Mouse (Mus musculus) hindbrain, embryonic 16.5 days (tissue): Measurements from ENCODE around the gene Mto1. TPM values are rescaled to one million over a fixed set of nuclear protein-coding genes. Genes with fewer than 3 reads are reported as not detected.
"Not testable (repeated sequence)": the region's sequence is repeated elsewhere in the genome, so short reads cannot be mapped to it uniquely, and the experiment has no call there.

ENCODE experiments used
- ATAC-seq: fragments of 200-750 bp; cut with Nextera tagmentation; 2 replicates; pipeline ENCODE4 v1.8.0; 2017; ENCODE audit warnings: moderate TSS enrichment, moderate library complexity
- H3K27ac ChIP-seq: fragments of 300-500 bp; sonication (generic); 2 replicates; pipeline ENCODE4 v1.5.1; 2014; ENCODE audit warnings: low read depth, mild to moderate bottlenecking, control low read depth, low read length, moderate library complexity
- H3K27me3 ChIP-seq: fragments of 300-500 bp; sonication (generic); replicated peaks from 2 replicates; pipeline ENCODE4 v1.6.1; 2014; ENCODE audit warnings: low read length; ENCODE audit not compliant: control insufficient read depth, insufficient read depth
- H3K36me3 ChIP-seq: fragments of 300-500 bp; sonication (generic); 2 replicates; pipeline ENCODE4 v1.6.1; 2014; ENCODE audit warnings: mild to moderate bottlenecking, low read length, moderate library complexity, mixed read lengths; ENCODE audit not compliant: control insufficient read depth, insufficient read depth
- H3K4me1 ChIP-seq: fragments of 300-500 bp; sonication (generic); 2 replicates; pipeline ENCODE4 v1.6.1; 2014; ENCODE audit warnings: low read depth, low read length; ENCODE audit not compliant: control insufficient read depth, insufficient read depth
- H3K4me2 ChIP-seq: fragments of 300-500 bp; sonication (generic); 2 replicates; pipeline ENCODE4 v1.6.1; 2014; ENCODE audit warnings: mild to moderate bottlenecking, low read length, control low read depth, moderate library complexity
- H3K4me3 ChIP-seq: fragments of 300-500 bp; sonication (generic); 2 replicates; pipeline ENCODE4 v1.5.1; 2014; ENCODE audit warnings: mild to moderate bottlenecking, low read length, control low read depth, moderate library complexity
- H3K9ac ChIP-seq: fragments of 300-500 bp; sonication (generic); 2 replicates; pipeline ENCODE4 v1.6.1; 2014; ENCODE audit warnings: low read depth, mild to moderate bottlenecking, control low read depth, low read length, moderate library complexity
- H3K9me3 ChIP-seq: fragments of 300-500 bp; sonication (generic); 2 replicates; pipeline ENCODE4 v1.6.1; 2014; ENCODE audit warnings: mild to moderate bottlenecking, low read length, moderate library complexity; ENCODE audit not compliant: control insufficient read depth
- WGBS: fragments of 180-500 bp; shearing (Covaris S2); extraction: QIAGEN DNeasy Blood & Tissue Kit; methylation state at CpG from one replicate; pipeline ENCODE4 v1.1.7; 2014; 5-methylcytosine and 5-hydroxymethylcytosine counted together
- polyA plus RNA-seq: library from polyadenylated mRNA; unstranded; fragments of >200 nt; fragmentation: Nextera tagmentation; extraction: Ambion mirVana; gene quantifications from 2 replicates; pipeline ENCODE4 v1.2.1, GENCODE M21; 2015

The Mto1 gene
- polyA plus RNA-seq, 1 experiment from 2014 or later, result 30.0 TPM

GRCm38 (mm10) chr9:78508106-78508786 is 60.2 kb downstream of the Mto1 start:
- H3K27me3 ChIP-seq, result no peaks in the 10 kb centered on the region
- no peak overlapping the region for H3K4me2 ChIP-seq
- no peak overlapping the region for H3K9ac ChIP-seq
- H3K4me1 ChIP-seq, result peaks cover 11% of the 10 kb centered on the region
- H3K36me3 ChIP-seq, result no peaks in the 10 kb centered on the region; the same call in 1 of the 2 replicates
- WGBS, result 93% methylated on average over 16 of the region's 16 CpGs
- H3K9me3 ChIP-seq, result no peaks in the 10 kb centered on the region
- ATAC-seq, result no peak
- H3K27ac ChIP-seq, result no peak overlapping the region
- H3K4me3 ChIP-seq, result no peak overlapping the region

- Histone ChIP-seq H3K9me3 (no peaks in the 10 kb centered on the region), H3K4me2 (no peak overlapping the region), H3K36me3 (no peaks in the 10 kb centered on the region; the same call in 1 of the 2 replicates), H3K27me3 (no peaks in the 10 kb centered on the region), H3K27ac (no peak overlapping the region), H3K4me3 (no peak overlapping the region), H3K9ac (no peak overlapping the region), H3K4me1 (no peaks in the 10 kb centered on the region)
- 95% methylated on average over 5 of the region's 5 CpGs for WGBS
- ATAC-seq, result no peak
Measured at GRCm38 (mm10) chr9:78511705-78512104, 63.7 kb downstream of the Mto1 start.

GRCm38 (mm10) chr9:78513776-78514500 is 65.9 kb downstream of the Mto1 start:
- WGBS, result 83% methylated on average over 6 of the region's 6 CpGs
- no peaks in the 10 kb centered on the region for H3K9me3 ChIP-seq

GRCm38 (mm10) chr9:78514681-78515080 is 66.7 kb downstream of the Mto1 start:
- H3K4me1 ChIP-seq, result no peaks in the 10 kb centered on the region; the same call in 1 of the 2 replicates
- 79% methylated on average over 4 of the region's 4 CpGs for WGBS

More at GRCm38 (mm10) chr9:78513776-78514500, 65.9 kb downstream of the Mto1 start:
- Histone ChIP-seq H3K4me1 (no peaks in the 10 kb centered on the region), H3K4me2 (no peak overlapping the region), H3K36me3 (no peaks in the 10 kb centered on the region; the same call in 1 of the 2 replicates), H3K27me3 (no peaks in the 10 kb centered on the region), H3K4me3 (no peak overlapping the region), H3K27ac (no peak overlapping the region), H3K9ac (no peak overlapping the region)
- ATAC-seq, result no peak

GRCm38 (mm10) chr9:78516125-78516524 is 68.1 kb downstream of the Mto1 start:
- Histone ChIP-seq H3K4me1 (peaks cover 7% of the 10 kb centered on the region), H3K27ac (no peak overlapping the region), H3K9ac (no peak overlapping the region), H3K9me3 (no peaks in the 10 kb centered on the region), H3K4me3 (no peak overlapping the region), H3K36me3 (no peaks in the 10 kb centered on the region), H3K4me2 (no peak overlapping the region), H3K27me3 (no peaks in the 10 kb centered on the region)
- WGBS, result 75% methylated on average over 3 of the region's 3 CpGs
- ATAC-seq, result no peak

More at GRCm38 (mm10) chr9:78514681-78515080, 66.7 kb downstream of the Mto1 start:
- Histone ChIP-seq H3K9ac (no peak overlapping the region), H3K4me3 (no peak overlapping the region), H3K4me2 (no peak overlapping the region), H3K36me3 (no peaks in the 10 kb centered on the region), H3K27ac (no peak overlapping the region), H3K9me3 (no peaks in the 10 kb centered on the region), H3K27me3 (no peaks in the 10 kb centered on the region)
- no peak for ATAC-seq

- not testable (repeated sequence) for H3K27ac ChIP-seq
- WGBS, result 68% methylated on average over 3 of the region's 3 CpGs
Measured at GRCm38 (mm10) chr9:78517237-78517636, 69.2 kb downstream of the Mto1 start.

GRCm38 (mm10) chr9:78520127-78520779 is 72.2 kb downstream of the Mto1 start:
- Histone ChIP-seq H3K4me3 (peak overlapping the region; percentile 53), H3K4me2 (peak overlapping the region; percentile 88), H3K27ac (peak overlapping the region; percentile 79), H3K27me3 (no peaks in the 10 kb centered on the region), H3K9me3 (no peaks in the 10 kb centered on the region), H3K36me3 (no peaks in the 10 kb centered on the region), H3K9ac (peak overlapping the region; percentile 70), H3K4me1 (peaks cover 7% of the 10 kb centered on the region)
- ATAC-seq, result peak; percentile 77
- 7% methylated on average over 15 of the region's 15 CpGs for WGBS

More at GRCm38 (mm10) chr9:78517237-78517636, 69.2 kb downstream of the Mto1 start:
- not testable (repeated sequence) for H3K9ac ChIP-seq, H3K4me1 ChIP-seq, H3K4me3 ChIP-seq, H3K9me3 ChIP-seq, H3K36me3 ChIP-seq, H3K4me2 ChIP-seq, ATAC-seq, H3K27me3 ChIP-seq

GRCm38 (mm10) chr9:78520780-78521601 is 73.0 kb downstream of the Mto1 start:
- H3K4me1 ChIP-seq, result peaks cover 7% of the 10 kb centered on the region
- no peaks in the 10 kb centered on the region for H3K9me3 ChIP-seq
- peak overlapping the region; percentile 53 for H3K4me3 ChIP-seq
- 2% methylated on average over 40 of the region's 40 CpGs for WGBS
- peak; percentile 69 for ATAC-seq
- no peaks in the 10 kb centered on the region for H3K27me3 ChIP-seq
- H3K27ac ChIP-seq, result peak overlapping the region; percentile 79
- H3K4me2 ChIP-seq, result peak overlapping the region; percentile 88
- H3K9ac ChIP-seq, result peak overlapping the region; percentile 70
- H3K36me3 ChIP-seq, result no peaks in the 10 kb centered on the region
